Mouse (Mus musculus): Measurements from ENCODE around the gene Rflna. TPM values are rescaled to one million over a fixed set of nuclear protein-coding genes. Genes with fewer than 3 reads are reported as not detected.

Rflna gene
- polyA plus RNA-seq, 1 experiment from 2014 or later: 5.0 TPM

GRCm38 (mm10) chr5:124986222-124986621, 16.8 kb upstream of the Rflna start:
- H3K27me3 ChIP-seq: no peaks in the 10 kb centered on the region
- WGBS: 89% methylated on average over 5 of the region's 5 CpGs

GRCm38 (mm10) chr5:124986656-124987055, 16.4 kb upstream of the Rflna start:
- ATAC-seq (replicated peaks; ENCODE audit: low FRiP score): no peak
- WGBS: 63% methylated on average over 5 of the region's 5 CpGs
- Histone ChIP-seq H3K4me3 (replicated peaks) (no peak overlapping the region), H3K36me3 (no peaks in the 10 kb centered on the region), H3K4me2 (no peak overlapping the region), H3K9me3 (replicated peaks) (peaks cover 9% of the 10 kb centered on the region; the same call in 1 of the 2 replicates), H3K27me3 (no peaks in the 10 kb centered on the region), H3K4me1 (0 out of 2 replicates have a peak, but pooled peaks cover 3% of the 10 kb centered on the region), H3K9ac (no peak overlapping the region), H3K27ac (no peak overlapping the region)

More at GRCm38 (mm10) chr5:124986222-124986621, 16.8 kb upstream of the Rflna start:
- Histone ChIP-seq H3K4me2 (no peak overlapping the region), H3K27ac (no peak overlapping the region), H3K4me1 (0 out of 2 replicates have a peak, but pooled peaks cover 3% of the 10 kb centered on the region), H3K4me3 (replicated peaks) (no peak overlapping the region), H3K9me3 (replicated peaks) (peaks cover 9% of the 10 kb centered on the region; the same call in 1 of the 2 replicates), H3K9ac (no peak overlapping the region), H3K36me3 (no peaks in the 10 kb centered on the region)
- ATAC-seq (replicated peaks; ENCODE audit: low FRiP score): no peak

GRCm38 (mm10) chr5:124989724-124990123, 13.3 kb upstream of the Rflna start:
- H3K4me3 ChIP-seq (replicated peaks): no peak overlapping the region
- 90% methylated on average over 2 of the region's 2 CpGs for WGBS
- H3K9me3 ChIP-seq (replicated peaks): no peaks in the 10 kb centered on the region
- no peak for ATAC-seq (replicated peaks; ENCODE audit: low FRiP score)
- H3K27ac ChIP-seq: no peak overlapping the region
- no peak overlapping the region for H3K4me2 ChIP-seq
- H3K36me3 ChIP-seq: no peaks in the 10 kb centered on the region
- H3K4me1 ChIP-seq: peaks cover 16% of the 10 kb centered on the region
- no peaks in the 10 kb centered on the region for H3K27me3 ChIP-seq
- H3K9ac ChIP-seq: no peak overlapping the region

GRCm38 (mm10) chr5:124992323-124992722, 10.7 kb upstream of the Rflna start:
- WGBS: 83% methylated on average over 8 of the region's 8 CpGs
- Histone ChIP-seq H3K9ac (no peak overlapping the region), H3K27me3 (no peaks in the 10 kb centered on the region), H3K36me3 (no peaks in the 10 kb centered on the region), H3K27ac (peak overlapping the region; percentile 72), H3K9me3 (replicated peaks) (no peaks in the 10 kb centered on the region), H3K4me1 (peaks cover 13% of the 10 kb centered on the region), H3K4me3 (replicated peaks) (no peak overlapping the region), H3K4me2 (0 out of 2 replicates have a peak overlapping the region, but pooled peaks have one; percentile 0)
- ATAC-seq (replicated peaks; ENCODE audit: low FRiP score): no peak

GRCm38 (mm10) chr5:124992891-124993290, 10.1 kb upstream of the Rflna start:
- 65% methylated on average over 11 of the region's 11 CpGs for WGBS
- ATAC-seq (replicated peaks; ENCODE audit: low FRiP score): no peak
- no peaks in the 10 kb centered on the region for H3K36me3 ChIP-seq
- H3K9me3 ChIP-seq (replicated peaks): no peaks in the 10 kb centered on the region
- H3K9ac ChIP-seq: no peak overlapping the region
- no peaks in the 10 kb centered on the region for H3K27me3 ChIP-seq
- H3K27ac ChIP-seq: peak overlapping the region; percentile 72
- peaks cover 13% of the 10 kb centered on the region for H3K4me1 ChIP-seq
- H3K4me2 ChIP-seq: 0 out of 2 replicates have a peak overlapping the region, but pooled peaks have one; percentile 0
- H3K4me3 ChIP-seq (replicated peaks): no peak overlapping the region

GRCm38 (mm10) chr5:124996816-124997215, 6.2 kb upstream of the Rflna start:
- no peaks in the 10 kb centered on the region for H3K27me3 ChIP-seq
- 59% methylated on average over 6 of the region's 6 CpGs for WGBS
- H3K4me2 ChIP-seq: no peak overlapping the region
- peaks cover 13% of the 10 kb centered on the region for H3K4me1 ChIP-seq
- no peaks in the 10 kb centered on the region for H3K36me3 ChIP-seq
- no peak overlapping the region; the same call in 1 of the 2 replicates for H3K27ac ChIP-seq
- H3K9ac ChIP-seq: no peak overlapping the region
- H3K4me3 ChIP-seq (replicated peaks): no peak overlapping the region
- no peak for ATAC-seq (replicated peaks; ENCODE audit: low FRiP score)
- no peaks in the 10 kb centered on the region; the same call in 1 of the 2 replicates for H3K9me3 ChIP-seq (replicated peaks)

GRCm38 (mm10) chr5:124997913-124998312, 5.1 kb upstream of the Rflna start:
- no peak overlapping the region for H3K4me2 ChIP-seq

GRCm38 (mm10) chr5:125000756-125001250, 2.2 kb upstream of the Rflna start:
- 66% methylated on average over 10 of the region's 10 CpGs for WGBS

More at GRCm38 (mm10) chr5:124997913-124998312, 5.1 kb upstream of the Rflna start:
- H3K9me3 ChIP-seq (replicated peaks): no peaks in the 10 kb centered on the region; the same call in 1 of the 2 replicates
- H3K9ac ChIP-seq: no peak overlapping the region
- 62% methylated on average over 4 of the region's 4 CpGs for WGBS
- ATAC-seq (replicated peaks; ENCODE audit: low FRiP score): no peak
- no peak overlapping the region for H3K4me3 ChIP-seq (replicated peaks)
- peaks cover 15% of the 10 kb centered on the region for H3K4me1 ChIP-seq
- no peak overlapping the region for H3K27ac ChIP-seq
- no peaks in the 10 kb centered on the region for H3K27me3 ChIP-seq
- H3K36me3 ChIP-seq: no peaks in the 10 kb centered on the region

GRCm38 (mm10) chr5:125003873-125004255, 843 bp downstream of the Rflna start:
- H3K27me3 ChIP-seq: peaks cover 21% of the 10 kb centered on the region
- no peaks in the 10 kb centered on the region; the same call in 1 of the 2 replicates for H3K9me3 ChIP-seq (replicated peaks)
- peak overlapping the region; percentile 49; the same call in 1 of the 2 replicates for H3K9ac ChIP-seq
- H3K4me1 ChIP-seq: peaks cover 42% of the 10 kb centered on the region
- ATAC-seq (replicated peaks; ENCODE audit: low FRiP score): peak; percentile 9; the same call in 1 of the 2 replicates
- H3K36me3 ChIP-seq: 0 out of 2 replicates have a peak, but pooled peaks cover 2% of the 10 kb centered on the region
- 9% methylated on average over 15 of the region's 15 CpGs for WGBS
- no peak overlapping the region for H3K27ac ChIP-seq
- peak overlapping the region; percentile 48 for H3K4me3 ChIP-seq (replicated peaks)
- peak overlapping the region; percentile 90 for H3K4me2 ChIP-seq

More at GRCm38 (mm10) chr5:125000756-125001250, 2.2 kb upstream of the Rflna start:
- Histone ChIP-seq H3K4me3 (replicated peaks) (no peak overlapping the region), H3K9ac (no peak overlapping the region), H3K27me3 (peaks cover 21% of the 10 kb centered on the region), H3K36me3 (no peaks in the 10 kb centered on the region), H3K27ac (no peak overlapping the region), H3K4me1 (peaks cover 27% of the 10 kb centered on the region), H3K9me3 (replicated peaks) (no peaks in the 10 kb centered on the region; the same call in 1 of the 2 replicates), H3K4me2 (no peak overlapping the region)
- no peak for ATAC-seq (replicated peaks; ENCODE audit: low FRiP score)

- H3K36me3 ChIP-seq: peaks cover 17% of the 10 kb centered on the region; the same call in 1 of the 2 replicates
- no peak overlapping the region for H3K9ac ChIP-seq
- no peak overlapping the region for H3K4me2 ChIP-seq
- WGBS: 50% methylated on average over 9 of the region's 9 CpGs
- no peaks in the 10 kb centered on the region; the same call in 1 of the 2 replicates for H3K9me3 ChIP-seq (replicated peaks)
- no peak overlapping the region for H3K4me3 ChIP-seq (replicated peaks)
- no peak overlapping the region for H3K27ac ChIP-seq
- H3K27me3 ChIP-seq: peaks cover 21% of the 10 kb centered on the region
- no peak; the same call in 1 of the 2 replicates for ATAC-seq (replicated peaks; ENCODE audit: low FRiP score)
- H3K4me1 ChIP-seq: peaks cover 48% of the 10 kb centered on the region
Measured at GRCm38 (mm10) chr5:125005871-125006652, 3.0 kb downstream of the Rflna start.

- peaks cover 51% of the 10 kb centered on the region for H3K4me1 ChIP-seq
- no peak overlapping the region for H3K4me3 ChIP-seq (replicated peaks)
- peaks cover 21% of the 10 kb centered on the region for H3K27me3 ChIP-seq
- no peak for ATAC-seq (replicated peaks; ENCODE audit: low FRiP score)
- no peaks in the 10 kb centered on the region for H3K9me3 ChIP-seq (replicated peaks)
- no peak overlapping the region for H3K27ac ChIP-seq
- H3K4me2 ChIP-seq: no peak overlapping the region
- no peak overlapping the region for H3K9ac ChIP-seq
- 76% methylated on average over 5 of the region's 5 CpGs for WGBS
- H3K36me3 ChIP-seq: peaks cover 22% of the 10 kb centered on the region; the same call in 1 of the 2 replicates
Measured at GRCm38 (mm10) chr5:125006896-125007295, 3.9 kb downstream of the Rflna start.

- WGBS: 77% methylated on average over 24 of the region's 24 CpGs
Measured at GRCm38 (mm10) chr5:125011166-125011565, 8.1 kb downstream of the Rflna start.

More at GRCm38 (mm10) chr5:125011166-125011565, 8.1 kb downstream of the Rflna start:
- no peak for ATAC-seq (replicated peaks; ENCODE audit: low FRiP score)
- Histone ChIP-seq H3K9me3 (replicated peaks) (no peaks in the 10 kb centered on the region), H3K4me3 (replicated peaks) (no peak overlapping the region), H3K4me1 (peaks cover 20% of the 10 kb centered on the region), H3K27me3 (no peaks in the 10 kb centered on the region; the same call in 1 of the 2 replicates), H3K9ac (no peak overlapping the region), H3K4me2 (no peak overlapping the region), H3K36me3 (peaks cover 50% of the 10 kb centered on the region), H3K27ac (no peak overlapping the region)
